Mouse (Mus musculus): ENCODE measurements around the gene Olfr395.
"Not testable (repeated sequence)": the region's sequence is repeated elsewhere in the genome, so short reads cannot be mapped to it uniquely, and the experiment has no call there.

The Olfr395 gene

DNA sequence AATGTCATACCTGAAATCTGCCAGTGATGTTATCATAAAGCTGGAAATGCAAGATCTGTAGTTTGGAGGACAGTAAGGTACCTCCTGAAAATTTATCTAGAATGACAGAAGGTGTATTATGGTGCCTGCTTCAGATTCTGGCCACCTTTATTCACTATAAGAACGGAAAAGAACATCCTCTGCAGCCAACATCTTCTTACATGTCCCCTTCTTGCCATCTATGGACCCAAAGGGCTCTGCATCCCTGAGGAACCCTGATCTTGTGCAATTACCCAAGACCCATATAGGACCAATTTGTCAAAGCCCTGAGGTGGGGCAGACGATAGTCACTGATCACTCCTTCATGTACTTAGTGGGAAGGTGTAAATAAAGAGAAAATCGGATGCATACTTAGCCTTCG is at the start of gene Olfr395:
TSS of gene Olfr395 (minus strand) at position 101 of the 400 bp plus-strand sequence.
- not testable (repeated sequence) for DNase-seq

DNA sequence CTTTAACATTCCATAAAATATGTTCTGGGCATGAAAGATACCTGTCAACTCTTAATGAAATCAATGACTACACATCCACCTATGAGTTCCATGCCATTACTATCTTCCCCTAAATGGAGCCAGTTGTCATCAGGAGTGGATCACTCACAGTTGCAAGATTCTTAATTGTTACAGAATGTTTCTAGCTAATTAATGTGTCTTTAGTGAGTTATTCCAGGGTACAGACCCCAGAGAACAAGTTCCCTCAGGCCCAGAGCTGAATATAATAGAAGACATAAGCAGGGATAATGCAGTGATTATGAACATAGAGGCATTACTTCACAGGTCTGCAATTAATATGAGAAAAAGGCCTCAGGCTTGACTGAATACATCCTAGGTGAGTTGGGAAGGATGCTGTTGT is 27.3 kb upstream of the Olfr395 start, which contains the start of gene Olfr23:
TSS of gene Olfr23 (plus strand) at position 301 of the 400 bp plus-strand sequence.
- no peak for DNase-seq

DNA sequence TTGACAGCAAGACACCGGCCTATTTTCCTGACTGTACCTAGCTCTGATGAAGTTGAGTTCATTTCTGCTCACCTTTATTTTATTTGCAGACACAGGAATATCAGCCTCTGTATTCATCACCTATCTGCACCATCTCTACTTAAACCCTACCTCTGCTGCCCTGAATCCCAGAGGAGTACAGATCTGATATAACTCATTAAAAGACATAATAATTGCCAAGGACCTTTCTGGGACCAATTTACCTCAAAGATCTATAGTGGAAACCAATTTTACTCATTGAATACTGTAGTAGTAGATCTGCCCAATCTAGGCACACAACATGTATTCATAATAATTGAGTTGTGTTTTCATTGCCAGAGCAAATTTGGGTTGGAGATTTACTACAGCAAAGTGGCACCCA is 18.4 kb downstream of the Olfr395 start, which contains the start of gene Olfr394:
TSS of gene Olfr394 (minus strand) at position 101 of the 400 bp plus-strand sequence.
- DNase-seq, result no peak
